Mouse (Mus musculus) midbrain, postnatal 0 days (tissue): ENCODE measurements around the gene Celf2. TPM values are rescaled to one million over a fixed set of nuclear protein-coding genes. Genes with fewer than 3 reads are reported as not detected.

ENCODE experiments used
- ATAC-seq: fragments of 200-750 bp; cut with Nextera tagmentation; 2 replicates; pipeline ENCODE4 v1.8.0; 2017; ENCODE audit warnings: moderate number of reproducible peaks, mild to moderate bottlenecking, moderate TSS enrichment, moderate library complexity; ENCODE audit not compliant: low FRiP score
- DNase-seq: peaks from one replicate; pipeline ENCODE4 v3.0.0-alpha.2; 2015; ENCODE audit warnings: low spot score
- H3K27ac ChIP-seq: fragments of 300-500 bp; sonication (generic); 2 replicates; pipeline ENCODE4 v1.5.1; 2014; ENCODE audit warnings: low read depth, mild to moderate bottlenecking, low read length, mixed read lengths
- H3K27me3 ChIP-seq: fragments of 300-500 bp; sonication (generic); 2 replicates; pipeline ENCODE4 v1.6.1; 2014; ENCODE audit warnings: low read length, control low read depth, mixed read lengths; ENCODE audit not compliant: insufficient read depth
- H3K36me3 ChIP-seq: fragments of 300-500 bp; sonication (generic); 2 replicates; pipeline ENCODE4 v1.6.1; 2014; ENCODE audit warnings: low read length, control low read depth, mixed read lengths; ENCODE audit not compliant: insufficient read depth
- H3K4me1 ChIP-seq: fragments of 300-500 bp; sonication (generic); 2 replicates; pipeline ENCODE4 v1.6.1; 2014; ENCODE audit warnings: mild to moderate bottlenecking, control low read depth, antibody characterized with exemption, low read length, mixed read lengths; ENCODE audit not compliant: insufficient read depth
- H3K4me2 ChIP-seq: fragments of 300-500 bp; sonication (generic); 2 replicates; pipeline ENCODE4 v1.6.1; 2014; ENCODE audit warnings: low read depth, mild to moderate bottlenecking, low read length, mixed read lengths; ENCODE audit not compliant: poor library complexity, severe bottlenecking
- H3K4me3 ChIP-seq: fragments of 300-500 bp; sonication (generic); 2 replicates; pipeline ENCODE4 v1.5.1; 2014; ENCODE audit warnings: low read depth, mild to moderate bottlenecking, low read length, moderate library complexity
- H3K9ac ChIP-seq: fragments of 300-500 bp; sonication (generic); replicated peaks from 2 replicates; pipeline ENCODE4 v1.6.1; 2014; ENCODE audit warnings: mild to moderate bottlenecking, low read length, moderate library complexity, mixed read lengths; ENCODE audit not compliant: poor library complexity, severe bottlenecking
- H3K9me3 ChIP-seq: fragments of 300-500 bp; sonication (generic); 2 replicates; pipeline ENCODE4 v1.6.1; 2016; ENCODE audit warnings: low read length, control low read depth
- CTCF ChIP-seq: IDR thresholded peaks from 2 replicates; pipeline ENCODE4 v1.5.1; 2016; ENCODE audit warnings: antibody characterized with exemption, mild to moderate bottlenecking
- WGBS: fragments of 180-500 bp; shearing (Covaris S2); extraction: QIAGEN DNeasy Blood & Tissue Kit; methylation state at CpG from one replicate; pipeline ENCODE4 v1.1.7; 2014; 5-methylcytosine and 5-hydroxymethylcytosine counted together
- polyA plus RNA-seq: library from polyadenylated mRNA; unstranded; fragments of >200 nt; fragmentation: Nextera tagmentation; extraction: Ambion mirVana; gene quantifications from 2 replicates; pipeline ENCODE4 v1.2.1, GENCODE M21; 2015
- total RNA-seq: library from RNA; depleted of rRNA; stranded (reverse); fragments of >200 nt; gene quantifications from 2 replicates; pipeline ENCODE4 v1.2.3, GENCODE M21; 2014

The Celf2 gene
- total and polyA plus RNA-seq, 2 experiments from 2014 or later, result 112 to 135 TPM

DNA sequence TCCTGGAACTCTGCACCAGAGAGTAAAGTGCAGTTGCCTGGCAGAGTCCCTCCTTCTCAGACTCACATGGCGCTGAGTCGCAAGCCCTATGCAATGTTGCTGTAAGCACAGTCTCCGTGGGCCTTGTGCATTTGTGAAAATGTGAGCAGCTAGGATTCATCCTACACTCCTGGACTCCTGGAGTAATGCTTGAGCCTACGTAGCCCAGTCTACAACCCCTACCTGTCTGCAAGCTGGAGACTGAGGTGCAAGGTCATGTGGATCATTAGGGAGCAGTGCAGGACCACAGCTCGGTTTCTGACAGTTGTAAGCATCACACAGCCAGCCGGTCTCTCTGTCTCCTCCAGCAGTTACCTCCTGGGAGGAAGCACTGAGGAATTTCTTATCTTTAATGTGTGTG, 1019.3 kb downstream of the Celf2 start:
- no peaks in the 10 kb centered on the region for H3K36me3 ChIP-seq
- ATAC-seq (no peak), DNase-seq (no peak)
- H3K4me1 ChIP-seq, result no peaks in the 10 kb centered on the region
- H3K9ac ChIP-seq, result no peak overlapping the region
- H3K4me3 ChIP-seq, result no peak overlapping the region
- no peak for TF ChIP-seq CTCF
- H3K27ac ChIP-seq, result no peak overlapping the region
- H3K27me3 ChIP-seq, result no peaks in the 10 kb centered on the region
- no peak overlapping the region for H3K4me2 ChIP-seq
- WGBS, result 88% methylated on average over 6 of the region's 6 CpGs
- no peaks in the 10 kb centered on the region for H3K9me3 ChIP-seq
